ENCODE assay signal across 8 mouse cellular contexts in the genomic region with DNA sequence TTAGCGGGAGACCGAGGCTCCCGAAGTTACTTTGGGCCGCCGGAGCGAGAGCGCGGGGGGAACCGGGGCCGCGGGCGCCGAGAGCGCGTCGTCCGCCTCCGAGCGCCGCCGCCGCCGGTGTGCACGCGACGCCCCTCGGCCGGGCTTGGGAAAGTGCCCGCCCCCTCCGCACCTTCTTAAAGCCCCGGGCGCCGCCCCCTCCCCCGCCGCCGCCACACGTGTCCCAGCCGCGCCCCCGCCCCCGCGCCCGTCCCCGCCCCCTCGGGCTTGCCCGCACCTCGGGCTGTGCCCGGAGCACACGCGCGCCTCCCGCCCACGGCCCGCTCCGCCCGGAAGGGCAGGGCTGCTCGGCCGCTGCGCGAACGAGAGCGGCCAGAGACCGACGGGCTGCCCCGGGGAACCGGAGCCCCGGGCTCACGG. TPM values are rescaled to one million over a fixed set of nuclear protein-coding genes. Genes with fewer than 3 reads are reported as not detected.
DNase-seq lines count a peak whose midpoint lies in the region; ATAC-seq and TF ChIP-seq lines count a peak whose summit lies in the region.

Gene Reln (minus strand): TSS at position 147 of the 420 bp plus-strand sequence.

- DNase-seq in cerebellum, adult 8-10 months, result peak; percentile 72
- peak; percentile 29 for DNase-seq in kidney, postnatal 14 days
- DNase-seq in midbrain, embryonic 11.5 days (ENCODE audit: low spot score, missing footprints), result peak; percentile 94
- peak; percentile 53 for DNase-seq in yolk sac, embryonic 10.5 days (ENCODE audit: low spot score)
- no peak for DNase-seq in lung, adult 2 months

- peak within 1 kb of the TSS; percentile 93 for H3K4me2 ChIP-seq in forebrain, embryonic 13.5 days
- peak within 1 kb of the TSS; percentile 95 for H3K4me2 ChIP-seq in midbrain, embryonic 11.5 days

- under 1% methylated on average over 53 of the region's 68 CpGs for WGBS in forebrain, embryonic 13.5 days
- under 1% methylated on average over 31 of the region's 68 CpGs for WGBS in midbrain, embryonic 11.5 days
- WGBS in lung, adult 2 months, result under 1% methylated on average over 66 of the region's 68 CpGs

- H3K4me3 ChIP-seq in megakaryocyte, embryonic 14.5 days (replicated peaks), result peak within 1 kb of the TSS; percentile 91
- H3K4me3 ChIP-seq in forebrain, embryonic 13.5 days, result peak within 1 kb of the TSS; percentile 64
- peak within 1 kb of the TSS; percentile 59 for H3K4me3 ChIP-seq in midbrain, embryonic 11.5 days (ENCODE audit: low read depth, low read length)
- H3K4me3 ChIP-seq in lung, adult 2 months (replicated peaks; ENCODE audit: extremely low read depth, low read depth, low read length), result no peak within 1 kb of the TSS

- no peak for TF ChIP-seq POLR2A in lung, adult 2 months (IDR thresholded peaks at IDR 0.05; ENCODE audit: borderline replicate concordance, extremely low read depth, low read depth, low read length)

- no peak for ATAC-seq in megakaryocyte, adult 5-6 weeks (ENCODE audit: poor library complexity, severe bottlenecking)
- ATAC-seq in forebrain, embryonic 13.5 days, result peak; percentile 87
- peak; percentile 86 for ATAC-seq in midbrain, embryonic 11.5 days (ENCODE audit: low FRiP score)

- peaks cover 72% of the 10 kb centered on the region for H3K27me3 ChIP-seq in megakaryocyte, embryonic 14.5 days (replicated peaks)
- H3K27me3 ChIP-seq in forebrain, embryonic 13.5 days, result peaks cover 69% of the 10 kb centered on the region
- peaks cover 37% of the 10 kb centered on the region for H3K27me3 ChIP-seq in midbrain, embryonic 11.5 days (ENCODE audit: control insufficient read depth, insufficient read depth, low read length)

- peaks cover 35% of the 10 kb centered on the region for H3K4me1 ChIP-seq in megakaryocyte, embryonic 14.5 days
- peaks cover 22% of the 10 kb centered on the region for H3K4me1 ChIP-seq in forebrain, embryonic 13.5 days
- H3K4me1 ChIP-seq in midbrain, embryonic 11.5 days (ENCODE audit: control insufficient read depth, insufficient read depth, low read length), result peaks cover 18% of the 10 kb centered on the region
- H3K4me1 ChIP-seq in lung, adult 2 months (ENCODE audit: control insufficient read depth, insufficient read depth, low read length), result no peaks in the 10 kb centered on the region

- 0 out of 2 replicates have a peak, but pooled peaks cover 2% of the 10 kb centered on the region for H3K9me3 ChIP-seq in megakaryocyte, embryonic 14.5 days
- H3K9me3 ChIP-seq in forebrain, embryonic 13.5 days (replicated peaks), result no peaks in the 10 kb centered on the region
- H3K9me3 ChIP-seq in midbrain, embryonic 11.5 days (ENCODE audit: control insufficient read depth, low read length), result no peaks in the 10 kb centered on the region

- TF ChIP-seq CTCF in lung, adult 2 months (IDR thresholded peaks at IDR 0.05; ENCODE audit: insufficient read depth, low read length), result no peak

- H3K27ac ChIP-seq in forebrain, embryonic 13.5 days, result peak within 1 kb of the TSS; percentile 73
- H3K27ac ChIP-seq in midbrain, embryonic 11.5 days (ENCODE audit: low read depth, low read length), result peak within 1 kb of the TSS; percentile 25

- H3K36me3 ChIP-seq in megakaryocyte, embryonic 14.5 days (replicated peaks; ENCODE audit: low read length), result no peaks in the 10 kb centered on the region
- H3K36me3 ChIP-seq in forebrain, embryonic 13.5 days (ENCODE audit: poor library complexity, severe bottlenecking), result no peaks in the 10 kb centered on the region
- no peaks in the 10 kb centered on the region for H3K36me3 ChIP-seq in midbrain, embryonic 11.5 days (ENCODE audit: control insufficient read depth, insufficient read depth, low read length)

- H3K9ac ChIP-seq in forebrain, embryonic 13.5 days, result peak within 1 kb of the TSS; percentile 77
- H3K9ac ChIP-seq in midbrain, embryonic 11.5 days (ENCODE audit: low read length), result peak within 1 kb of the TSS; percentile 72

RNA-seq across cellular contexts. Expression of gene Reln, which starts in this region (rescaled TPM):
- 1.1 and 2.0 TPM in 2 replicates for polyA plus RNA-seq in megakaryocyte, embryonic 14.5 days (2012; ENCODE audit: insufficient read depth, low replicate concordance)
- 0.14 TPM in 1 of 2 replicates, not detected in the other for total RNA-seq in megakaryocyte, adult 5-6 weeks (2015)
- total RNA-seq in megakaryocyte, adult 5-6 weeks (2017), result 0.15 and 0.37 TPM in 2 replicates
- polyA plus RNA-seq in forebrain, embryonic 13.5 days (2015; fragmentation: Nextera tagmentation; extraction: Ambion mirVana), result 33.6 and 36.4 TPM in 2 replicates
- polyA plus RNA-seq in midbrain, embryonic 11.5 days (2014; fragmentation: Nextera tagmentation; extraction: Ambion mirVana), result 9.8 and 10.1 TPM in 2 replicates
- polyA plus RNA-seq in lung, adult 2 months (2012; rRNA removed), result 5.8 and 6.4 TPM in 2 replicates
